Mouse (Mus musculus) cerebellum, adult 2 months (tissue): ENCODE measurements around the gene Cenpf.

ENCODE experiments used
- CTCF ChIP-seq: fragments of 200-500 bp; IDR thresholded peaks from 2 replicates; pipeline ENCODE4 v1.5.1; 2011; ENCODE audit warnings: low read depth, mild to moderate bottlenecking, control low read depth, low read length, moderate library complexity, borderline replicate concordance; ENCODE audit not compliant: insufficient read depth
- POLR2A ChIP-seq: fragments of 200-500 bp; IDR thresholded peaks from 2 replicates; pipeline ENCODE4 v1.6.1; 2011; ENCODE audit warnings: low read length, control low read depth, borderline replicate concordance; ENCODE audit not compliant: insufficient read depth

GRCm38 (mm10) chr1:189727346-189727883, 39.5 kb upstream of the Cenpf start:
- TF ChIP-seq CTCF, result no peak
- no peak for TF ChIP-seq POLR2A
